Mouse (Mus musculus): Measurements from ENCODE around the gene Kcnq5. TPM values are rescaled to one million over a fixed set of nuclear protein-coding genes. Genes with fewer than 3 reads are reported as not detected.

Gene Kcnq5
- polyA plus RNA-seq, 1 experiment from 2014 or later, result 5.3 TPM

GRCm38 (mm10) chr1:21959648-21960285 lies 2.0 kb downstream of the Kcnq5 start:
- peak overlapping the region; percentile 94 for H3K4me2 ChIP-seq
- no peak for ATAC-seq (replicated peaks; ENCODE audit: insufficient number of reproducible peaks, low FRiP score, low TSS enrichment)

GRCm38 (mm10) chr1:21958013-21958412 lies 3.7 kb downstream of the Kcnq5 start:
- no peak for ATAC-seq (replicated peaks; ENCODE audit: insufficient number of reproducible peaks, low FRiP score, low TSS enrichment)
- Histone ChIP-seq H3K9ac (ENCODE audit: low read depth, low read length) (no peak overlapping the region), H3K36me3 (ENCODE audit: control insufficient read depth, insufficient read depth, low read length) (no peaks in the 10 kb centered on the region), H3K4me2 (no peak overlapping the region), H3K27ac (ENCODE audit: low read depth, low read length) (no peak overlapping the region), H3K4me3 (ENCODE audit: low read depth, low read length) (no peak overlapping the region), H3K4me1 (ENCODE audit: control insufficient read depth, insufficient read depth, low read length) (peaks cover 7% of the 10 kb centered on the region), H3K27me3 (ENCODE audit: control insufficient read depth, insufficient read depth, low read length) (no peaks in the 10 kb centered on the region), H3K9me3 (replicated peaks; ENCODE audit: control insufficient read depth, low read length) (no peaks in the 10 kb centered on the region)
- whole genome bisulfite sequencing (ENCODE audit: insufficient replicate concordance), result 41% methylated on average over 4 of the region's 4 CpGs

More at GRCm38 (mm10) chr1:21959648-21960285, 2.0 kb downstream of the Kcnq5 start:
- Histone ChIP-seq H3K9me3 (replicated peaks; ENCODE audit: control insufficient read depth, low read length) (no peaks in the 10 kb centered on the region), H3K4me3 (ENCODE audit: low read depth, low read length) (peak overlapping the region; percentile 82), H3K4me1 (ENCODE audit: control insufficient read depth, insufficient read depth, low read length) (peaks cover 16% of the 10 kb centered on the region), H3K27me3 (ENCODE audit: control insufficient read depth, insufficient read depth, low read length) (no peaks in the 10 kb centered on the region), H3K9ac (ENCODE audit: low read depth, low read length) (peak overlapping the region; percentile 71), H3K36me3 (ENCODE audit: control insufficient read depth, insufficient read depth, low read length) (no peaks in the 10 kb centered on the region), H3K27ac (ENCODE audit: low read depth, low read length) (peak overlapping the region; percentile 95; the same call in 1 of the 2 replicates)
- 16% methylated on average over 8 of the region's 8 CpGs for WGBS (ENCODE audit: insufficient replicate concordance)

GRCm38 (mm10) chr1:21940831-21941230 lies 20.9 kb downstream of the Kcnq5 start:
- WGBS (ENCODE audit: insufficient replicate concordance), result 68% methylated on average over 4 of the region's 4 CpGs
- ATAC-seq (replicated peaks; ENCODE audit: insufficient number of reproducible peaks, low FRiP score, low TSS enrichment), result no peak
- H3K27ac ChIP-seq (ENCODE audit: low read depth, low read length), result no peak overlapping the region

GRCm38 (mm10) chr1:21927182-21927581 lies 34.6 kb downstream of the Kcnq5 start:
- no peaks in the 10 kb centered on the region for H3K9me3 ChIP-seq (replicated peaks; ENCODE audit: control insufficient read depth, low read length)
- H3K27me3 ChIP-seq (ENCODE audit: control insufficient read depth, insufficient read depth, low read length), result no peaks in the 10 kb centered on the region
- H3K9ac ChIP-seq (ENCODE audit: low read depth, low read length), result no peak overlapping the region
- H3K4me3 ChIP-seq (ENCODE audit: low read depth, low read length), result no peak overlapping the region
- 79% methylated on average over 4 of the region's 4 CpGs for WGBS (ENCODE audit: insufficient replicate concordance)
- no peaks in the 10 kb centered on the region for H3K36me3 ChIP-seq (ENCODE audit: control insufficient read depth, insufficient read depth, low read length)
- H3K4me2 ChIP-seq, result no peak overlapping the region
- no peak overlapping the region for H3K27ac ChIP-seq (ENCODE audit: low read depth, low read length)
- H3K4me1 ChIP-seq (ENCODE audit: control insufficient read depth, insufficient read depth, low read length), result no peaks in the 10 kb centered on the region
- no peak for ATAC-seq (replicated peaks; ENCODE audit: insufficient number of reproducible peaks, low FRiP score, low TSS enrichment)

More at GRCm38 (mm10) chr1:21940831-21941230, 20.9 kb downstream of the Kcnq5 start:
- no peak overlapping the region for H3K4me2 ChIP-seq
- H3K9ac ChIP-seq (ENCODE audit: low read depth, low read length), result no peak overlapping the region
- H3K4me1 ChIP-seq (ENCODE audit: control insufficient read depth, insufficient read depth, low read length), result peaks cover 9% of the 10 kb centered on the region
- H3K9me3 ChIP-seq (replicated peaks; ENCODE audit: control insufficient read depth, low read length), result no peaks in the 10 kb centered on the region
- H3K36me3 ChIP-seq (ENCODE audit: control insufficient read depth, insufficient read depth, low read length), result no peaks in the 10 kb centered on the region
- H3K4me3 ChIP-seq (ENCODE audit: low read depth, low read length), result no peak overlapping the region
- H3K27me3 ChIP-seq (ENCODE audit: control insufficient read depth, insufficient read depth, low read length), result no peaks in the 10 kb centered on the region

GRCm38 (mm10) chr1:21923293-21923642 lies 38.5 kb downstream of the Kcnq5 start:
- WGBS (ENCODE audit: insufficient replicate concordance), result 81% methylated on average over 1 of the region's 1 CpGs
- H3K9me3 ChIP-seq (replicated peaks; ENCODE audit: control insufficient read depth, low read length), result no peaks in the 10 kb centered on the region
- H3K27me3 ChIP-seq (ENCODE audit: control insufficient read depth, insufficient read depth, low read length), result no peaks in the 10 kb centered on the region
- no peak overlapping the region for H3K9ac ChIP-seq (ENCODE audit: low read depth, low read length)
- no peak for ATAC-seq (replicated peaks; ENCODE audit: insufficient number of reproducible peaks, low FRiP score, low TSS enrichment)
- H3K27ac ChIP-seq (ENCODE audit: low read depth, low read length), result no peak overlapping the region
- no peak overlapping the region for H3K4me3 ChIP-seq (ENCODE audit: low read depth, low read length)
- H3K4me1 ChIP-seq (ENCODE audit: control insufficient read depth, insufficient read depth, low read length), result 0 out of 2 replicates have a peak, but pooled peaks cover 5% of the 10 kb centered on the region
- H3K4me2 ChIP-seq, result no peak overlapping the region
- no peaks in the 10 kb centered on the region for H3K36me3 ChIP-seq (ENCODE audit: control insufficient read depth, insufficient read depth, low read length)

- H3K27me3 ChIP-seq (ENCODE audit: control insufficient read depth, insufficient read depth, low read length), result no peaks in the 10 kb centered on the region
- no peak for ATAC-seq (replicated peaks; ENCODE audit: insufficient number of reproducible peaks, low FRiP score, low TSS enrichment)
- H3K4me1 ChIP-seq (ENCODE audit: control insufficient read depth, insufficient read depth, low read length), result 0 out of 2 replicates have a peak, but pooled peaks cover 5% of the 10 kb centered on the region
Measured at GRCm38 (mm10) chr1:21922578-21923292, 39.0 kb downstream of the Kcnq5 start.

GRCm38 (mm10) chr1:21919276-21919675 lies 42.5 kb downstream of the Kcnq5 start:
- Histone ChIP-seq H3K9me3 (replicated peaks; ENCODE audit: control insufficient read depth, low read length) (no peaks in the 10 kb centered on the region), H3K4me3 (ENCODE audit: low read depth, low read length) (no peak overlapping the region), H3K4me2 (no peak overlapping the region), H3K27ac (ENCODE audit: low read depth, low read length) (no peak overlapping the region), H3K4me1 (ENCODE audit: control insufficient read depth, insufficient read depth, low read length) (0 out of 2 replicates have a peak, but pooled peaks cover 5% of the 10 kb centered on the region), H3K9ac (ENCODE audit: low read depth, low read length) (no peak overlapping the region), H3K36me3 (ENCODE audit: control insufficient read depth, insufficient read depth, low read length) (no peaks in the 10 kb centered on the region), H3K27me3 (ENCODE audit: control insufficient read depth, insufficient read depth, low read length) (no peaks in the 10 kb centered on the region)
- WGBS (ENCODE audit: insufficient replicate concordance), result 43% methylated on average over 6 of the region's 6 CpGs
- no peak for ATAC-seq (replicated peaks; ENCODE audit: insufficient number of reproducible peaks, low FRiP score, low TSS enrichment)

More at GRCm38 (mm10) chr1:21922578-21923292, 39.0 kb downstream of the Kcnq5 start:
- Histone ChIP-seq H3K9me3 (replicated peaks; ENCODE audit: control insufficient read depth, low read length) (no peaks in the 10 kb centered on the region), H3K4me2 (no peak overlapping the region), H3K4me3 (ENCODE audit: low read depth, low read length) (no peak overlapping the region), H3K9ac (ENCODE audit: low read depth, low read length) (no peak overlapping the region), H3K27ac (ENCODE audit: low read depth, low read length) (no peak overlapping the region), H3K36me3 (ENCODE audit: control insufficient read depth, insufficient read depth, low read length) (no peaks in the 10 kb centered on the region)
- WGBS (ENCODE audit: insufficient replicate concordance), result 81% methylated on average over 8 of the region's 8 CpGs

GRCm38 (mm10) chr1:21896067-21896719 lies 65.5 kb downstream of the Kcnq5 start:
- peak overlapping the region; percentile 24; the same call in 1 of the 2 replicates for H3K4me2 ChIP-seq
- H3K9ac ChIP-seq (ENCODE audit: low read depth, low read length), result no peak overlapping the region
- 23% methylated on average over 5 of the region's 5 CpGs for WGBS (ENCODE audit: insufficient replicate concordance)
- no peaks in the 10 kb centered on the region for H3K36me3 ChIP-seq (ENCODE audit: control insufficient read depth, insufficient read depth, low read length)
- no peak for ATAC-seq (replicated peaks; ENCODE audit: insufficient number of reproducible peaks, low FRiP score, low TSS enrichment)
- no peak overlapping the region for H3K27ac ChIP-seq (ENCODE audit: low read depth, low read length)
- H3K4me3 ChIP-seq (ENCODE audit: low read depth, low read length), result no peak overlapping the region
- H3K27me3 ChIP-seq (ENCODE audit: control insufficient read depth, insufficient read depth, low read length), result no peaks in the 10 kb centered on the region
- peaks cover 5% of the 10 kb centered on the region; the same call in 1 of the 2 replicates for H3K4me1 ChIP-seq (ENCODE audit: control insufficient read depth, insufficient read depth, low read length)
- H3K9me3 ChIP-seq (replicated peaks; ENCODE audit: control insufficient read depth, low read length), result no peaks in the 10 kb centered on the region
